Comparison of ENCODE assay signal across 8 mouse cellular contexts in the genomic region with DNA sequence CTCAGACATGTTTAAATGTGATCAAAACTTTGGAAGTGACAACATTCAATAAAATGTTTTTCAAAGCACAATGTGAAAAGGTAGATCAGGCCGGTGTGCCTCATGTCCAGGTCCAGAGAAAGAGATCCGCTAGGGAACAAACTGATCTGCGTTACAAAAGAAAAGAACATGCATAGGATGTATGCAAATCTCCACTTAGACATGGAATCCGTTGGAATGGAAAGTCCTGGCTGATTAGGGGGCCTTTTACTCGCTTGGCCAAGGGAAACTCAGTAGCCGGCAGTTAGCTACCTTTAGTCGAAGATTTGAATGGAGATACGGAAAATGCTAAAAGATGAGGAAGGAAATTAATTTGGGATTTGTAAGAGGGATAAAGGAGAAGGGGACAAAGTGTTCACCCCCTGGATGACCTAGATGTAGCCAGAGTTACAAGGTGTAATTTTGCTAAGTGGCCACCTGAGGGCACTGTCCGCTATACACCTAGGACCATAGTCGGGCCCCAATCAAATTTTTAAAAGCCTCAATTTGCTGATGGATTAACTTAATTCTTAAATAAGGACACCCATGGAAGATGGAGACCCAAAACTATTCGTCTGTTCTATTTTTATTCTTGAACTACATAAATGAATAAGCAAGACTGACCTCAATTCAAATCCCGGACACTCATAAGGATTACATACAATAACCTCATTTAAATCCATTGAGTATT.
DNase-seq lines count a peak whose midpoint lies in the region; ATAC-seq lines count a peak whose summit lies in the region.

No protein-coding gene starts in this region.

- peak; percentile 54 for ATAC-seq in lung, embryonic 16.5 days (ENCODE audit: low read depth)
- peak; percentile 60; the same call in 1 of the 2 replicates for ATAC-seq in kidney, embryonic 16.5 days (ENCODE audit: low FRiP score, low TSS enrichment)

- no peak overlapping the region for H3K27ac ChIP-seq in lung, embryonic 16.5 days (ENCODE audit: low read length)
- H3K27ac ChIP-seq in kidney, embryonic 16.5 days (ENCODE audit: low read length): no peak overlapping the region

- no peaks in the 10 kb centered on the region for H3K36me3 ChIP-seq in lung, embryonic 16.5 days (ENCODE audit: control insufficient read depth, insufficient read depth, low read length)
- H3K36me3 ChIP-seq in kidney, embryonic 16.5 days (ENCODE audit: insufficient read depth, low read length): no peaks in the 10 kb centered on the region

- 47% methylated on average over 12 of the region's 12 CpGs for WGBS in lung, embryonic 16.5 days
- WGBS in kidney, embryonic 16.5 days: 53% methylated on average over 12 of the region's 12 CpGs

- H3K27me3 ChIP-seq in lung, embryonic 16.5 days (ENCODE audit: control insufficient read depth, insufficient read depth, low read depth, low read length): no peaks in the 10 kb centered on the region
- H3K27me3 ChIP-seq in kidney, embryonic 16.5 days (ENCODE audit: insufficient read depth, low read length): no peaks in the 10 kb centered on the region

- H3K4me2 ChIP-seq in lung, embryonic 16.5 days (ENCODE audit: low read depth, low read length): no peak overlapping the region
- H3K4me2 ChIP-seq in kidney, embryonic 16.5 days (replicated peaks; ENCODE audit: low read depth, low read length): no peak overlapping the region

- H3K4me3 ChIP-seq in lung, embryonic 16.5 days (ENCODE audit: low read length): no peak overlapping the region
- H3K4me3 ChIP-seq in kidney, embryonic 16.5 days (ENCODE audit: low read length): no peak overlapping the region

- peak; percentile 26 for DNase-seq in adrenal gland, postnatal 14 days
- DNase-seq in adrenal gland, adult 8-10 months: no peak
- DNase-seq in lung, postnatal 25 days (ENCODE audit: low spot score): no peak
- peak; percentile 62 to 75 for DNase-seq in cerebellum, postnatal 10 days
- no peak for DNase-seq in adipocyte (ENCODE audit: low spot score)
- no peak for DNase-seq in yolk sac, embryonic 10.5 days (ENCODE audit: low spot score)

- H3K4me1 ChIP-seq in lung, embryonic 16.5 days (replicated peaks; ENCODE audit: control insufficient read depth, insufficient read depth, low read length): no peaks in the 10 kb centered on the region
- no peaks in the 10 kb centered on the region for H3K4me1 ChIP-seq in kidney, embryonic 16.5 days (ENCODE audit: insufficient read depth, low read length)

- no peaks in the 10 kb centered on the region for H3K9me3 ChIP-seq in lung, embryonic 16.5 days (ENCODE audit: control insufficient read depth, low read length)
- H3K9me3 ChIP-seq in kidney, embryonic 16.5 days (ENCODE audit: low read length): no peaks in the 10 kb centered on the region

- no peak overlapping the region for H3K9ac ChIP-seq in lung, embryonic 16.5 days (ENCODE audit: low read length)
- no peak overlapping the region for H3K9ac ChIP-seq in kidney, embryonic 16.5 days (replicated peaks; ENCODE audit: low read length)

Comparison
In these comparisons a context has a peak if more than half of its experiments do, and no peak if none do; other contexts are left out.
1. DNase-seq: peak in adrenal gland, postnatal 14 days (single experiment) and cerebellum, postnatal 10 days (2 of 2); none in adrenal gland, adult 8-10 months (single experiment), lung, postnatal 25 days (single experiment), adipocyte (single experiment) and yolk sac, embryonic 10.5 days (single experiment).